Mouse (Mus musculus): ENCODE measurements around the gene Mecom.

- TF ChIP-seq CTCF (IDR thresholded peaks at IDR 0.05) (no peak), EP300 (IDR thresholded peaks at IDR 0.05) (no peak; the same call in 1 of the 2 replicates)
Observed at GRCm38 (mm10) chr3:29953269-29953668, 594.5 kb downstream of the Mecom start.
